ENCODE assay signal across 12 mouse cellular contexts in genomic region chr19:4420153-4420910, GRCm38 (mm10). TPM values are rescaled to one million over a fixed set of nuclear protein-coding genes. Genes with fewer than 3 reads are reported as not detected.
A peak's percentile ranks its signal among the peaks of the same experiment; 100 is the strongest.
DNase-seq lines count a peak whose midpoint lies in the region; ATAC-seq and TF ChIP-seq lines count a peak whose summit lies in the region.
"Had no signal": no experiment of that assay in that cellular context is flagged by ENCODE, and none has a peak within 500 bp of the region (broad histone marks: within the 10 kb centered on the region; RNA-seq: fewer than 3 reads in every experiment).

No protein-coding gene starts in this region.

- H3K4me3 ChIP-seq in kidney, postnatal 0 days (replicated peaks; ENCODE audit: low read depth, low read length), result no peak overlapping the region
- H3K4me3 ChIP-seq in kidney, embryonic 15.5 days (replicated peaks), result no peak overlapping the region
- H3K4me3 ChIP-seq in myocyte, result no peak overlapping the region
- H3K4me3 ChIP-seq: erythroblast, embryonic 14.5 days; heart, embryonic 13.5 days; liver, embryonic 13.5 days had no signal

- H3K4me1 ChIP-seq in kidney, postnatal 0 days (replicated peaks; ENCODE audit: insufficient read depth, low read length), result no peaks in the 10 kb centered on the region
- H3K4me1 ChIP-seq in kidney, embryonic 15.5 days, result no peaks in the 10 kb centered on the region
- H3K4me1 ChIP-seq: heart, embryonic 13.5 days had no signal

- H3K27me3 ChIP-seq in kidney, postnatal 0 days (ENCODE audit: insufficient read depth, low read length), result no peaks in the 10 kb centered on the region
- H3K27me3 ChIP-seq in kidney, embryonic 15.5 days, result no peaks in the 10 kb centered on the region
- no peaks in the 10 kb centered on the region for H3K27me3 ChIP-seq in myocyte (ENCODE audit: control insufficient read depth, insufficient read depth, insufficient read length)
- H3K27me3 ChIP-seq: heart, embryonic 13.5 days; liver, embryonic 13.5 days had no signal

- peak; percentile 43 for DNase-seq in adrenal gland, adult 2 months
- no peak for DNase-seq in adrenal gland, adult 18-20 months (ENCODE audit: low spot score in 2 of 2)
- no peak for DNase-seq in kidney, postnatal 0 days (ENCODE audit: low spot score)
- peak; percentile 85 for DNase-seq in cerebellum, adult 9-11 months
- no peak for DNase-seq in frontal cortex, postnatal 36 days (ENCODE audit: low spot score in 2 of 2)
- no peak for DNase-seq in embryo, embryonic 9.5 days (ENCODE audit: extremely low spot score)
- DNase-seq: liver, embryonic 13.5 days had no signal

- H3K36me3 ChIP-seq in kidney, postnatal 0 days (ENCODE audit: insufficient read depth, low read length), result peaks cover 5% of the 10 kb centered on the region
- peaks cover 38% of the 10 kb centered on the region for H3K36me3 ChIP-seq in kidney, embryonic 15.5 days
- no peaks in the 10 kb centered on the region for H3K36me3 ChIP-seq in myocyte (ENCODE audit: control insufficient read depth, insufficient read depth)
- H3K36me3 ChIP-seq: liver, embryonic 13.5 days had no signal

- H3K4me2 ChIP-seq in kidney, postnatal 0 days (ENCODE audit: low read length), result no peak overlapping the region
- no peak overlapping the region for H3K4me2 ChIP-seq in kidney, embryonic 15.5 days
- H3K4me2 ChIP-seq in myocyte (ENCODE audit: low read depth), result peak overlapping the region; percentile 33
- H3K4me2 ChIP-seq: heart, embryonic 13.5 days; liver, embryonic 13.5 days had no signal

- ATAC-seq in kidney, postnatal 0 days (replicated peaks; ENCODE audit: low FRiP score, low read depth), result 0 out of 2 replicates have a peak, but pooled peaks have one; percentile 42
- ATAC-seq in kidney, embryonic 15.5 days (replicated peaks; ENCODE audit: low FRiP score), result no peak
- ATAC-seq: midbrain, embryonic 16.5 days had no signal

- TF ChIP-seq CTCF in kidney, postnatal 0 days (IDR thresholded peaks at IDR 0.05; ENCODE audit: low read depth), result no peak

- H3ac ChIP-seq in myocyte (ENCODE audit: control insufficient read depth, insufficient read length), result no peak overlapping the region

- WGBS in kidney, postnatal 0 days, result 83% methylated on average over 8 of the region's 8 CpGs
- WGBS in kidney, embryonic 15.5 days, result 89% methylated on average over 8 of the region's 8 CpGs

- no peaks in the 10 kb centered on the region for H3K79me2 ChIP-seq in myocyte (ENCODE audit: control insufficient read depth, insufficient read depth)

- no peak for TF ChIP-seq POLR2A in myocyte (IDR thresholded peaks at IDR 0.05; ENCODE audit: insufficient read length, low read depth)

- no peak overlapping the region for H3K27ac ChIP-seq in kidney, postnatal 0 days
- H3K27ac ChIP-seq in kidney, embryonic 15.5 days, result no peak overlapping the region
- H3K27ac ChIP-seq: heart, embryonic 13.5 days; liver, embryonic 13.5 days had no signal

- H3K9ac ChIP-seq in kidney, postnatal 0 days (ENCODE audit: low read depth, low read length), result no peak overlapping the region
- no peak overlapping the region for H3K9ac ChIP-seq in kidney, embryonic 15.5 days
- H3K9ac ChIP-seq: heart, embryonic 13.5 days; liver, embryonic 13.5 days had no signal

- H3K9me3 ChIP-seq in kidney, postnatal 0 days (replicated peaks; ENCODE audit: low read length), result no peaks in the 10 kb centered on the region
- H3K9me3 ChIP-seq in kidney, embryonic 15.5 days (replicated peaks), result no peaks in the 10 kb centered on the region
- H3K9me3 ChIP-seq: heart, embryonic 13.5 days; liver, embryonic 13.5 days had no signal

TF ChIP-seq in myocyte, 11 proteins besides CTCF, POLR2A, EP300 and RAD21:
- no peak for TF ChIP-seq TCF12 (IDR thresholded peaks at IDR 0.05; ENCODE audit: insufficient read depth, poor library complexity, severe bottlenecking)

RNA-seq across cellular contexts. Expression of gene Rhod, which starts 18.9 kb away (rescaled TPM):
- total RNA-seq in adrenal gland, adult 2 months (2021), result 10 to 100 TPM; 25.7 to 36.4 TPM
- polyA plus RNA-seq in adrenal gland, adult 2 months (2012; rRNA removed), result 35.2 and 39.5 TPM in 2 replicates
- total RNA-seq in adrenal gland, adult 18-20 months (2021), result 10 to 100 TPM; 19.1 to 25.8 TPM
- polyA plus RNA-seq in kidney, postnatal 0 days (2015; fragmentation: Nextera tagmentation; extraction: Ambion mirVana), result 49.3 and 49.7 TPM in 2 replicates
- 41.1 and 43.0 TPM in 2 replicates for polyA plus RNA-seq in kidney, embryonic 15.5 days (2015; fragmentation: Nextera tagmentation; extraction: Ambion mirVana)
- polyA plus RNA-seq in myocyte (2012; fragmentation: generic; extraction: Trizol), result 51.1 TPM
- polyA plus RNA-seq: erythroblast, embryonic 14.5 days had no signal

RNA-seq across cellular contexts. Expression of gene Kdm2a, which starts 22.2 kb away (rescaled TPM):
- total RNA-seq in adrenal gland, adult 2 months (2021), result 100 to 1,000 TPM in 1 of 2 experiments, 10 to 100 TPM in 1; 81.7 to 155 TPM
- polyA plus RNA-seq in adrenal gland, adult 2 months (2012; rRNA removed), result 66.3 and 78.0 TPM in 2 replicates
- total RNA-seq in adrenal gland, adult 18-20 months (2021), result 100 to 1,000 TPM; 108 to 132 TPM
- 30.0 and 32.8 TPM in 2 replicates for polyA plus RNA-seq in kidney, postnatal 0 days (2015; fragmentation: Nextera tagmentation; extraction: Ambion mirVana)
- polyA plus RNA-seq in kidney, embryonic 15.5 days (2015; fragmentation: Nextera tagmentation; extraction: Ambion mirVana), result 50.2 and 57.4 TPM in 2 replicates
- 20.3 TPM for polyA plus RNA-seq in myocyte (2012; fragmentation: generic; extraction: Trizol)

RNA-seq across cellular contexts. Expression of gene Syt12, which starts 56.9 kb away (rescaled TPM):
- total RNA-seq in adrenal gland, adult 2 months (2021), result 10 to 100 TPM; 58.0 to 74.0 TPM
- 124 and 143 TPM in 2 replicates for polyA plus RNA-seq in adrenal gland, adult 2 months (2012; rRNA removed)
- total RNA-seq in adrenal gland, adult 18-20 months (2021), result 10 to 100 TPM; 64.3 to 94.0 TPM
- 1.5 and 1.8 TPM in 2 replicates for polyA plus RNA-seq in kidney, postnatal 0 days (2015; fragmentation: Nextera tagmentation; extraction: Ambion mirVana)
- 2.7 and 2.9 TPM in 2 replicates for polyA plus RNA-seq in kidney, embryonic 15.5 days (2015; fragmentation: Nextera tagmentation; extraction: Ambion mirVana)
- 22.3 TPM for polyA plus RNA-seq in myocyte (2012; fragmentation: generic; extraction: Trizol)
- polyA plus RNA-seq: erythroblast, embryonic 14.5 days had no signal

Comparison
In these comparisons a context has a peak if more than half of its experiments do, and no peak if none do; other contexts are left out.
1. DNase-seq: peak in adrenal gland, adult 2 months (single experiment) and cerebellum, adult 9-11 months (single experiment); none in adrenal gland, adult 18-20 months (0 of 2), kidney, postnatal 0 days (single experiment), frontal cortex, postnatal 36 days (0 of 2) and embryo, embryonic 9.5 days (single experiment).